Mouse (Mus musculus) spleen, adult 2 months (tissue): ENCODE measurements around the gene Rps6kb1. TPM values are rescaled to one million over a fixed set of nuclear protein-coding genes. Genes with fewer than 3 reads are reported as not detected.
"Not testable (repeated sequence)": the region's sequence is repeated elsewhere in the genome, so short reads cannot be mapped to it uniquely, and the experiment has no call there.

Experiments used
- DNase-seq, 2 experiments: peaks; one replicate each; pipeline versions ENCODE4 v3.0.0 to v3.0.0-alpha.2; 2012 to 2021; ENCODE audit warnings: low spot score in 2 of 2, low read depth in 1 of 2
- H3K27ac ChIP-seq: fragments of 200-500 bp; 2 replicates; pipeline ENCODE4 v1.5.1; 2012; ENCODE audit warnings: low read length, inconsistent platforms; ENCODE audit not compliant: insufficient read depth
- H3K27me3 ChIP-seq: fragments of 200-500 bp; 2 replicates; pipeline ENCODE4 v1.6.1; 2012; ENCODE audit warnings: mild to moderate bottlenecking, moderate library complexity, low read length, inconsistent platforms; ENCODE audit not compliant: control insufficient read depth, insufficient read depth
- H3K36me3 ChIP-seq: fragments of 200-500 bp; 2 replicates; pipeline ENCODE4 v1.6.1; 2012; ENCODE audit warnings: mild to moderate bottlenecking, low read length, inconsistent platforms; ENCODE audit not compliant: control insufficient read depth, insufficient read depth
- H3K4me1 ChIP-seq: fragments of 200-500 bp; 2 replicates; pipeline ENCODE4 v1.6.1; 2011; ENCODE audit warnings: inconsistent platforms; ENCODE audit not compliant: control insufficient read depth, insufficient read depth, insufficient read length
- H3K4me3 ChIP-seq: fragments of 200-500 bp; 2 replicates; pipeline ENCODE4 v1.5.1; 2011; ENCODE audit warnings: mild to moderate bottlenecking, inconsistent platforms; ENCODE audit not compliant: insufficient read depth, insufficient read length; ENCODE audit errors: extremely low read depth
- CTCF ChIP-seq: fragments of 200-500 bp; IDR thresholded peaks from 2 replicates; pipeline ENCODE4 v1.5.1; 2011; ENCODE audit warnings: mild to moderate bottlenecking, inconsistent platforms; ENCODE audit not compliant: insufficient read depth, insufficient read length, insufficient replicate concordance; ENCODE audit errors: extremely low read depth
- POLR2A ChIP-seq: fragments of 200-500 bp; IDR thresholded peaks from 2 replicates; pipeline ENCODE4 v1.6.1; 2011; ENCODE audit warnings: low read depth, low read length, inconsistent platforms
- WGBS: fragments of 180-500 bp; shearing (Covaris S2); methylation state at CpG from one replicate; pipeline ENCODE4 v1.1.7; 2018; 5-methylcytosine and 5-hydroxymethylcytosine counted together
- polyA plus RNA-seq: library from polyadenylated mRNA; depleted of rRNA; stranded (reverse); fragments of >200 nt; gene quantifications from 2 replicates; pipeline ENCODE4 v1.2.3, GENCODE M21; 2012; rRNA removed

Rps6kb1 gene
- polyA plus RNA-seq, 1 experiment = 5.9 TPM

- Histone ChIP-seq H3K27me3 (no peaks in the 10 kb centered on the region), H3K4me1 (peaks cover 2% of the 10 kb centered on the region; the same call in 1 of the 2 replicates), H3K4me3 (no peak overlapping the region), H3K27ac (no peak overlapping the region), H3K36me3 (no peaks in the 10 kb centered on the region)
- DNase-seq = no peak
- 77% methylated on average over 4 of the region's 4 CpGs for WGBS
- TF ChIP-seq POLR2A (no peak), CTCF (no peak)
These were observed 75.6 kb downstream of the Rps6kb1 start for GRCm38 (mm10) chr11:86468971-86469370.

DNA sequence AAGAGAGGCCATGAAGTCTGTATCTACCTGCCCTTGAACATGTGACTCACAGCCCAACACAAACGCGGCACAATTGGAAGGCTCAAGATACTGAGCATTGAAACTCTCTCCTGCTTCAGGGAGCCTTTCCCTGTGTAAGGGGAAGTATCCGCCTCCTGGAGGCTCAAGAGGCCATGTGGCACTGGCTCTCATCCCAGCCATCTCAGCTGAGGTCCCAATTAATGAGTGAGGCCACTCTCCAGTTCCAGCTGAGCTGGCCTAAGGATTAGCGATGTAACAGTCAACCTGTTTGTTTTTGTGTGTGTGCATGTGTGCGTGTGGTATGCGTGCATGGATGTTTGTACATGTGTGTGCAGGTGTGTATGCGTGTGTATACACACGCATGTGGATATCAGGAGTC lies 76.3 kb downstream of the Rps6kb1 start:
- H3K4me1 ChIP-seq = peaks cover 2% of the 10 kb centered on the region; the same call in 1 of the 2 replicates
- H3K4me3 ChIP-seq = no peak overlapping the region
- H3K36me3 ChIP-seq = no peaks in the 10 kb centered on the region
- no peak for DNase-seq
- H3K27me3 ChIP-seq = no peaks in the 10 kb centered on the region
- WGBS = 92% methylated on average over 8 of the region's 8 CpGs
- no peak for TF ChIP-seq CTCF
- no peak for TF ChIP-seq POLR2A
- no peak overlapping the region for H3K27ac ChIP-seq

- not testable (repeated sequence) for H3K4me3 ChIP-seq, H3K27me3 ChIP-seq, H3K36me3 ChIP-seq, H3K27ac ChIP-seq, H3K4me1 ChIP-seq
- peak; percentile 59 to 60 for DNase-seq
- 18% methylated on average over 8 of the region's 8 CpGs for WGBS
- TF ChIP-seq CTCF = peak; percentile 60; the same call in 1 of the 2 replicates
These were observed 80.3 kb downstream of the Rps6kb1 start for GRCm38 (mm10) chr11:86464275-86464674.

DNA sequence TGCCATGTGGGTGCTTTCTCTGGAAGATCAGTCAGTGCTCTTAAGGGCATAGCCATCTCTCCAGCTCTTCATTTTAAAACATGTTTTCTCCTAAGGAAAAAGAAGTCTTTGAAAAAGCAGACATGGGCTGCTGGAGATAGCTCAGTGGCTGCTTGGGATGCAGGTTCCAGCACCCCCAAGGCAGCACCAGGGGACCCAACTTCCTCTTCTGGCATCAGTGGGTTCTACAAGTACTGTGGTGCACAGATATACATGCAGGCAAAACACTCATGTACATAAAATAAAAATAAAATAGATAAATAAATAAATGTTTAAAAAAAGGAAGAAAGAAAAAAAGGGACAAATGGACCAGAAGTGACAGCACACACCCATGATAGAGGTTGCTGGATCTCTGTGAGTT lies 82.0 kb downstream of the Rps6kb1 start:
- Histone ChIP-seq H3K36me3 (no peaks in the 10 kb centered on the region), H3K27ac (no peak overlapping the region), H3K27me3 (no peaks in the 10 kb centered on the region), H3K4me1 (no peaks in the 10 kb centered on the region), H3K4me3 (no peak overlapping the region)
- DNase-seq = no peak
- TF ChIP-seq POLR2A = no peak
- no peak for TF ChIP-seq CTCF

DNA sequence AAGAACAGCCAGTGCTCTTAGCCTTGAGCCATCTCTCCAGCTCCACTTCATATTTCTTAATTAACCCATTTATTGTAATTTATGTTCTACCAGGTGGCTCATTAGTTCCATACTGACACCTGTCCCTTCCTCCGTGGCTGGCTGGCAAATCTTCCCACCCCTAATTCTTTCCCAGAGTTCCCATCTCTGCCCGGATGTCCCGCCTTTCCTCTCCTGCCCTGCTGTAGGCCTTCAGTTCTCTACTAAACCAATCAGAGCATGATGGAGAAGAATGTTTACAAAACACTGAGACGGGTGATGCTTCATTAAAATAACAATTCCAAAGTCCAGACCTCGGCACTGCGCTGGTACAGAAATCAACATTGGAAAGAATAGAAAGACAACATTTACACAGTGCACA lies 85.7 kb downstream of the Rps6kb1 start:
- Histone ChIP-seq H3K4me1 (no peaks in the 10 kb centered on the region), H3K4me3 (no peak overlapping the region), H3K27me3 (no peaks in the 10 kb centered on the region), H3K27ac (no peak overlapping the region), H3K36me3 (no peaks in the 10 kb centered on the region)
- DNase-seq = no peak
- TF ChIP-seq CTCF = no peak
- TF ChIP-seq POLR2A = no peak
- 96% methylated on average over 6 of the region's 6 CpGs for WGBS

- no peaks in the 10 kb centered on the region for H3K27me3 ChIP-seq
- no peak overlapping the region for H3K4me3 ChIP-seq
- 87% methylated on average over 6 of the region's 6 CpGs for WGBS
- no peak for DNase-seq
- no peak overlapping the region for H3K27ac ChIP-seq
- H3K36me3 ChIP-seq = no peaks in the 10 kb centered on the region
- H3K4me1 ChIP-seq = no peaks in the 10 kb centered on the region
- no peak for TF ChIP-seq POLR2A
These were observed 87.1 kb downstream of the Rps6kb1 start for GRCm38 (mm10) chr11:86457545-86457944.

- Histone ChIP-seq H3K4me3 (no peak overlapping the region), H3K27me3 (no peaks in the 10 kb centered on the region), H3K27ac (no peak overlapping the region), H3K36me3 (no peaks in the 10 kb centered on the region), H3K4me1 (no peaks in the 10 kb centered on the region)
- TF ChIP-seq CTCF (no peak), POLR2A (no peak)
- 93% methylated on average over 5 of the region's 5 CpGs for WGBS
- DNase-seq = no peak
These were observed 90.6 kb downstream of the Rps6kb1 start for GRCm38 (mm10) chr11:86453991-86454390.

Other genes starting within 250 kb of the Rps6kb1 start
- gene Med13, start 187.2 kb downstream of the Rps6kb1 start, polyA plus RNA-seq = 22.3 and 23.2 TPM in 2 replicates
- gene Rnft1, start 60.1 kb downstream of the Rps6kb1 start, polyA plus RNA-seq = 2.9 and 3.1 TPM in 2 replicates
- 2.1 and 2.2 TPM in 2 replicates for gene Tubd1, start 186 bp upstream of the Rps6kb1 start, polyA plus RNA-seq
- 30.0 and 30.7 TPM in 2 replicates for gene Vmp1, start 139.0 kb upstream of the Rps6kb1 start, polyA plus RNA-seq
- 2.0 and 2.5 TPM in 2 replicates for gene Ptrh2, start 139.2 kb upstream of the Rps6kb1 start, polyA plus RNA-seq
- gene Cltc, start 212.8 kb upstream of the Rps6kb1 start, polyA plus RNA-seq = 44.9 and 50.4 TPM in 2 replicates